Mouse (Mus musculus): ENCODE data around the gene Cct8l1. TPM values are rescaled to one million over a fixed set of nuclear protein-coding genes. Genes with fewer than 3 reads are reported as not detected.

Gene Cct8l1
- polyA plus RNA-seq, 1 experiment = 0.08 TPM

- H3K4me1 ChIP-seq (replicated peaks; ENCODE audit: control insufficient read depth, insufficient read depth, low read length) = no peaks in the 10 kb centered on the region
- no peak overlapping the region for H3K4me3 ChIP-seq (ENCODE audit: control insufficient read depth, insufficient read depth, low read length)
- TF ChIP-seq CTCF (IDR thresholded peaks at IDR 0.05; ENCODE audit: borderline replicate concordance, control insufficient read depth, extremely low read depth, insufficient read depth, low read length, poor library complexity) = no peak
- no peak for TF ChIP-seq POLR2A (IDR thresholded peaks at IDR 0.05; ENCODE audit: control insufficient read depth, extremely low read depth, insufficient read depth, low read length, poor library complexity)
- WGBS = 95% methylated on average over 5 of the region's 5 CpGs
- H3K27me3 ChIP-seq (ENCODE audit: control insufficient read depth, insufficient read depth, low read length) = no peaks in the 10 kb centered on the region
- no peak overlapping the region for H3K27ac ChIP-seq (ENCODE audit: control insufficient read depth, insufficient read depth, low read length)
- DNase-seq = no peak
- H3K36me3 ChIP-seq (ENCODE audit: control insufficient read depth, insufficient read depth, low read length) = no peaks in the 10 kb centered on the region
Measured at GRCm38 (mm10) chr5:25506041-25506440, 9.8 kb upstream of the Cct8l1 start.

DNA sequence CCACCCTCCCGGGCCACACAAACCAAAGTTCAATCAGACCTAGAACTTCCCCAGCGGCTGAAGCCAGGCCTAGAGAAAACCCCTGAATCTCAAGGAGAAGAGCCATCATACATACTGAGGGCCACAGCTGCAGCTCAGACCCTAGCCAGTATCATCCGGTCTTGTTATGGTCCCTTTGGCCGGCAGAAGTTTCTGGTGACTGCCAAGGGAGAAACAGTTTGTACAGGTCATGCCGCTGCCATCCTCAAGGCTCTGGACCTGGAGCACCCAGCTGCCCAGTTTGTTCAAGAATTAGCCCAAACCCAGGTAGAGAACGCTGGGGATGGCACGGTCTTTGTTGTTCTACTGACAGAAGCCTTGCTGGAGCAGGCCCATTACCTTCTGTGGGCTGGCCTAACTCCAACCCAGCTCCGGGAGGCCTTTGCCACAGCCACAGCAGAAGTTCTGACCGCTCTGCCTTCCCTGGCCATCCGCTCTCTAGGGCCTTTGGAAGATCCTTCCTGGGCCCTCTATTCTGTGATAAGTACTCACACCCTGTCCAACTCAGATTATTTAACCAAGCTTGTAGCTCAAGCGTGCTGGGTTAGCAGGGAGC is 531 bp downstream of the Cct8l1 start:
- Histone ChIP-seq H3K4me3 (ENCODE audit: control insufficient read depth, insufficient read depth, low read length) (no peak overlapping the region), H3K4me1 (replicated peaks; ENCODE audit: control insufficient read depth, insufficient read depth, low read length) (no peaks in the 10 kb centered on the region), H3K27me3 (ENCODE audit: control insufficient read depth, insufficient read depth, low read length) (no peaks in the 10 kb centered on the region), H3K36me3 (ENCODE audit: control insufficient read depth, insufficient read depth, low read length) (no peaks in the 10 kb centered on the region), H3K27ac (ENCODE audit: control insufficient read depth, insufficient read depth, low read length) (no peak overlapping the region)
- DNase-seq = no peak
- 95% methylated on average over 11 of the region's 11 CpGs for WGBS
- TF ChIP-seq POLR2A (IDR thresholded peaks at IDR 0.05; ENCODE audit: control insufficient read depth, extremely low read depth, insufficient read depth, low read length, poor library complexity) (no peak), CTCF (IDR thresholded peaks at IDR 0.05; ENCODE audit: borderline replicate concordance, control insufficient read depth, extremely low read depth, insufficient read depth, low read length, poor library complexity) (no peak)

- no peaks in the 10 kb centered on the region for H3K27me3 ChIP-seq (ENCODE audit: control insufficient read depth, insufficient read depth, low read length)
- TF ChIP-seq POLR2A (IDR thresholded peaks at IDR 0.05; ENCODE audit: control insufficient read depth, extremely low read depth, insufficient read depth, low read length, poor library complexity) = no peak
- TF ChIP-seq CTCF (IDR thresholded peaks at IDR 0.05; ENCODE audit: borderline replicate concordance, control insufficient read depth, extremely low read depth, insufficient read depth, low read length, poor library complexity) = no peak
- no peak overlapping the region for H3K27ac ChIP-seq (ENCODE audit: control insufficient read depth, insufficient read depth, low read length)
- H3K4me1 ChIP-seq (replicated peaks; ENCODE audit: control insufficient read depth, insufficient read depth, low read length) = no peaks in the 10 kb centered on the region
- no peak for DNase-seq
- 95% methylated on average over 5 of the region's 5 CpGs for WGBS
- H3K4me3 ChIP-seq (ENCODE audit: control insufficient read depth, insufficient read depth, low read length) = no peak overlapping the region
- no peaks in the 10 kb centered on the region for H3K36me3 ChIP-seq (ENCODE audit: control insufficient read depth, insufficient read depth, low read length)
Measured at GRCm38 (mm10) chr5:25517550-25517949, 1.7 kb downstream of the Cct8l1 start.

DNA sequence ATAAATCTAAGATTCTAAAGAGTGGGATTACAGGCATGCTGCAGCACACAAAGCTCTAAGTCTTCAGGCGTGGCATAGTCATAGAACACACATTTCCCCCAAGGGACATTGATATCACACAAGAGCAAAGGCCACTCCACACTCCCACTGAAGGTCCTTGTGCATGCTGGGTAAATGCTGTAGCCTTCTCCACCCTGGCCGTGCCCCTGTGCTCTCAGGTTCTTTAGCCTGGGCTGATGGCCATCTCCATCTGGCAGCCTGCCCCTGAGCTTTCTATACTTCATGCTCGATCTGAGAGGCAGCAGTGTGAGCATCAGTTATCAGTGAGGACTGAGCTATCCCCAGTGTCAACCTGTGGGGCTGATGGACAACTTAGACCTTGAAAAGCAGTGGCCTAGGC is 4.0 kb downstream of the Cct8l1 start:
- TF ChIP-seq CTCF (IDR thresholded peaks at IDR 0.05; ENCODE audit: borderline replicate concordance, control insufficient read depth, extremely low read depth, insufficient read depth, low read length, poor library complexity) (no peak), POLR2A (IDR thresholded peaks at IDR 0.05; ENCODE audit: control insufficient read depth, extremely low read depth, insufficient read depth, low read length, poor library complexity) (no peak)
- Histone ChIP-seq H3K4me1 (replicated peaks; ENCODE audit: control insufficient read depth, insufficient read depth, low read length) (no peaks in the 10 kb centered on the region), H3K27ac (ENCODE audit: control insufficient read depth, insufficient read depth, low read length) (no peak overlapping the region), H3K4me3 (ENCODE audit: control insufficient read depth, insufficient read depth, low read length) (no peak overlapping the region), H3K27me3 (ENCODE audit: control insufficient read depth, insufficient read depth, low read length) (no peaks in the 10 kb centered on the region), H3K36me3 (ENCODE audit: control insufficient read depth, insufficient read depth, low read length) (no peaks in the 10 kb centered on the region)
- DNase-seq = no peak
- 94% methylated on average over 3 of the region's 3 CpGs for WGBS

DNA sequence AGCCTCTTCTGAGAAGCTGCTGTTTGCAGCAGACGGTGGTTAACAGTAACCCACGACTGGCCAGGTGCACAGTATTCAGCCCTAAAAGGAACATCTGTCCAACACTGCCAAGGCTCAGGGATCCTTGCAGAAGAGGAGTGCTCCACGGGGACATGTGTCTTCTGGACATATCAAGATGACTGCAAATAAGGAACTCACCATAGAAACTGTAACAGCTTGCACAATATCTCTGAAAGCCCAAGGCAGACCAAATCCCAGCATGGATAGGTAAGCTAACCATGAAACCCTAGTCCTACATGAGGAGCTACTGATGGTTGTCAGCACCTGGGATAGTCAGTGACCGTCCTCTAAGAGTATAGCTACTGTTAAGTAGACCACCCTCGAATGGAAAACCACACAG is 5.6 kb downstream of the Cct8l1 start:
- Histone ChIP-seq H3K4me1 (replicated peaks; ENCODE audit: control insufficient read depth, insufficient read depth, low read length) (no peaks in the 10 kb centered on the region), H3K36me3 (ENCODE audit: control insufficient read depth, insufficient read depth, low read length) (no peaks in the 10 kb centered on the region), H3K27ac (ENCODE audit: control insufficient read depth, insufficient read depth, low read length) (no peak overlapping the region), H3K4me3 (ENCODE audit: control insufficient read depth, insufficient read depth, low read length) (no peak overlapping the region), H3K27me3 (ENCODE audit: control insufficient read depth, insufficient read depth, low read length) (no peaks in the 10 kb centered on the region)
- 55% methylated on average over 5 of the region's 5 CpGs for WGBS
- DNase-seq = no peak
- no peak for TF ChIP-seq CTCF (IDR thresholded peaks at IDR 0.05; ENCODE audit: borderline replicate concordance, control insufficient read depth, extremely low read depth, insufficient read depth, low read length, poor library complexity)
- no peak for TF ChIP-seq POLR2A (IDR thresholded peaks at IDR 0.05; ENCODE audit: control insufficient read depth, extremely low read depth, insufficient read depth, low read length, poor library complexity)

GRCm38 (mm10) chr5:25526116-25526515 is 10.2 kb downstream of the Cct8l1 start:
- no peak for DNase-seq
- no peak overlapping the region for H3K4me3 ChIP-seq (ENCODE audit: control insufficient read depth, insufficient read depth, low read length)
- TF ChIP-seq CTCF (IDR thresholded peaks at IDR 0.05; ENCODE audit: borderline replicate concordance, control insufficient read depth, extremely low read depth, insufficient read depth, low read length, poor library complexity) (no peak), POLR2A (IDR thresholded peaks at IDR 0.05; ENCODE audit: control insufficient read depth, extremely low read depth, insufficient read depth, low read length, poor library complexity) (no peak)
- H3K4me1 ChIP-seq (replicated peaks; ENCODE audit: control insufficient read depth, insufficient read depth, low read length) = peaks cover 19% of the 10 kb centered on the region
- WGBS = 87% methylated on average over 5 of the region's 5 CpGs
- no peaks in the 10 kb centered on the region for H3K36me3 ChIP-seq (ENCODE audit: control insufficient read depth, insufficient read depth, low read length)
- H3K27ac ChIP-seq (ENCODE audit: control insufficient read depth, insufficient read depth, low read length) = no peak overlapping the region
- no peaks in the 10 kb centered on the region for H3K27me3 ChIP-seq (ENCODE audit: control insufficient read depth, insufficient read depth, low read length)

- TF ChIP-seq POLR2A (IDR thresholded peaks at IDR 0.05; ENCODE audit: control insufficient read depth, extremely low read depth, insufficient read depth, low read length, poor library complexity) (no peak), CTCF (IDR thresholded peaks at IDR 0.05; ENCODE audit: borderline replicate concordance, control insufficient read depth, extremely low read depth, insufficient read depth, low read length, poor library complexity) (no peak)
- no peaks in the 10 kb centered on the region for H3K27me3 ChIP-seq (ENCODE audit: control insufficient read depth, insufficient read depth, low read length)
- WGBS = 89% methylated on average over 4 of the region's 4 CpGs
- H3K4me3 ChIP-seq (ENCODE audit: control insufficient read depth, insufficient read depth, low read length) = no peak overlapping the region
- H3K36me3 ChIP-seq (ENCODE audit: control insufficient read depth, insufficient read depth, low read length) = no peaks in the 10 kb centered on the region
- no peak overlapping the region for H3K27ac ChIP-seq (ENCODE audit: control insufficient read depth, insufficient read depth, low read length)
- peaks cover 19% of the 10 kb centered on the region for H3K4me1 ChIP-seq (replicated peaks; ENCODE audit: control insufficient read depth, insufficient read depth, low read length)
- no peak for DNase-seq
Measured at GRCm38 (mm10) chr5:25526926-25527325, 11.1 kb downstream of the Cct8l1 start.
